Mouse (Mus musculus): ENCODE results near the gene Ikzf1. TPM values are rescaled to one million over a fixed set of nuclear protein-coding genes. Genes with fewer than 3 reads are reported as not detected.

The Ikzf1 gene
- total and polyA plus RNA-seq, 3 experiments, result 60.5 to 214 (median 143) TPM

GRCm38 (mm10) chr11:11766736-11767135 lies 81.9 kb downstream of the Ikzf1 start:
- Histone ChIP-seq H3K4me3 (ENCODE audit: low read depth, low read length) (no peak overlapping the region), H3K36me3 (replicated peaks) (peaks cover 88% of the 10 kb centered on the region), H3K4me1 (ENCODE audit: insufficient read depth, low read depth, low read length) (peaks cover 41% of the 10 kb centered on the region), H3K27me3 (ENCODE audit: insufficient read depth, low read length) (no peaks in the 10 kb centered on the region), H3K9me3 (replicated peaks) (no peaks in the 10 kb centered on the region)
- TF ChIP-seq CTCF (IDR thresholded peaks at IDR 0.05; ENCODE audit: low read depth, low read length), result no peak
- TF ChIP-seq POLR2AphosphoS5 (IDR thresholded peaks at IDR 0.05; ENCODE audit: insufficient replicate concordance, low read depth, low read length), result no peak
- TF ChIP-seq TAL1 (conservative IDR thresholded peaks at IDR 0.05; ENCODE audit: low read depth, low read length), result no peak
- TF ChIP-seq GATA1 (IDR thresholded peaks at IDR 0.05; ENCODE audit: borderline replicate concordance, low read length), result no peak
- no peak for TF ChIP-seq GATA2 (IDR thresholded peaks at IDR 0.05; ENCODE audit: borderline replicate concordance, low read depth, low read length)
- DNase-seq (ENCODE audit: low spot score), result no peak
- no peak for ATAC-seq (ENCODE audit: extremely low read depth, insufficient number of reproducible peaks, low FRiP score, poor library complexity, severe bottlenecking)

- DNase-seq (ENCODE audit: low spot score) (no peak), ATAC-seq (ENCODE audit: extremely low read depth, insufficient number of reproducible peaks, low FRiP score, poor library complexity, severe bottlenecking) (no peak)
- Histone ChIP-seq H3K4me3 (ENCODE audit: low read depth, low read length) (no peak overlapping the region), H3K9me3 (replicated peaks) (no peaks in the 10 kb centered on the region), H3K27me3 (ENCODE audit: insufficient read depth, low read length) (no peaks in the 10 kb centered on the region), H3K36me3 (replicated peaks) (peaks cover 88% of the 10 kb centered on the region), H3K4me1 (ENCODE audit: insufficient read depth, low read depth, low read length) (peaks cover 33% of the 10 kb centered on the region)
- TF ChIP-seq TAL1 (conservative IDR thresholded peaks at IDR 0.05; ENCODE audit: low read depth, low read length) (no peak), POLR2AphosphoS5 (IDR thresholded peaks at IDR 0.05; ENCODE audit: insufficient replicate concordance, low read depth, low read length) (no peak), GATA2 (IDR thresholded peaks at IDR 0.05; ENCODE audit: borderline replicate concordance, low read depth, low read length) (no peak), CTCF (IDR thresholded peaks at IDR 0.05; ENCODE audit: low read depth, low read length) (no peak), GATA1 (IDR thresholded peaks at IDR 0.05; ENCODE audit: borderline replicate concordance, low read length) (no peak)
Observed at GRCm38 (mm10) chr11:11768057-11768456, 83.3 kb downstream of the Ikzf1 start.

GRCm38 (mm10) chr11:11769281-11769680 lies 84.5 kb downstream of the Ikzf1 start:
- no peaks in the 10 kb centered on the region for H3K27me3 ChIP-seq (ENCODE audit: insufficient read depth, low read length)
- peaks cover 27% of the 10 kb centered on the region for H3K4me1 ChIP-seq (ENCODE audit: insufficient read depth, low read depth, low read length)
- DNase-seq (ENCODE audit: low spot score) (no peak), ATAC-seq (ENCODE audit: extremely low read depth, insufficient number of reproducible peaks, low FRiP score, poor library complexity, severe bottlenecking) (no peak)
- no peak overlapping the region for H3K4me3 ChIP-seq (ENCODE audit: low read depth, low read length)
- H3K36me3 ChIP-seq (replicated peaks), result peaks cover 89% of the 10 kb centered on the region
- TF ChIP-seq POLR2AphosphoS5 (IDR thresholded peaks at IDR 0.05; ENCODE audit: insufficient replicate concordance, low read depth, low read length) (no peak), CTCF (IDR thresholded peaks at IDR 0.05; ENCODE audit: low read depth, low read length) (no peak), GATA1 (IDR thresholded peaks at IDR 0.05; ENCODE audit: borderline replicate concordance, low read length) (no peak), TAL1 (conservative IDR thresholded peaks at IDR 0.05; ENCODE audit: low read depth, low read length) (no peak), GATA2 (IDR thresholded peaks at IDR 0.05; ENCODE audit: borderline replicate concordance, low read depth, low read length) (no peak)
- no peaks in the 10 kb centered on the region for H3K9me3 ChIP-seq (replicated peaks)

GRCm38 (mm10) chr11:11770691-11771090 lies 85.9 kb downstream of the Ikzf1 start:
- DNase-seq (ENCODE audit: low spot score) (no peak), ATAC-seq (ENCODE audit: extremely low read depth, insufficient number of reproducible peaks, low FRiP score, poor library complexity, severe bottlenecking) (no peak)
- TF ChIP-seq CTCF (IDR thresholded peaks at IDR 0.05; ENCODE audit: low read depth, low read length) (no peak), GATA1 (IDR thresholded peaks at IDR 0.05; ENCODE audit: borderline replicate concordance, low read length) (no peak), TAL1 (conservative IDR thresholded peaks at IDR 0.05; ENCODE audit: low read depth, low read length) (no peak), POLR2AphosphoS5 (IDR thresholded peaks at IDR 0.05; ENCODE audit: insufficient replicate concordance, low read depth, low read length) (no peak), GATA2 (IDR thresholded peaks at IDR 0.05; ENCODE audit: borderline replicate concordance, low read depth, low read length) (no peak)
- Histone ChIP-seq H3K36me3 (replicated peaks) (peaks cover 92% of the 10 kb centered on the region), H3K4me3 (ENCODE audit: low read depth, low read length) (no peak overlapping the region), H3K4me1 (ENCODE audit: insufficient read depth, low read depth, low read length) (peaks cover 23% of the 10 kb centered on the region), H3K27me3 (ENCODE audit: insufficient read depth, low read length) (no peaks in the 10 kb centered on the region), H3K9me3 (replicated peaks) (no peaks in the 10 kb centered on the region)

GRCm38 (mm10) chr11:11772196-11772595 lies 87.4 kb downstream of the Ikzf1 start:
- Histone ChIP-seq H3K36me3 (replicated peaks) (peaks cover 79% of the 10 kb centered on the region), H3K27me3 (ENCODE audit: insufficient read depth, low read length) (no peaks in the 10 kb centered on the region), H3K4me1 (ENCODE audit: insufficient read depth, low read depth, low read length) (peaks cover 17% of the 10 kb centered on the region), H3K4me3 (ENCODE audit: low read depth, low read length) (no peak overlapping the region), H3K9me3 (replicated peaks) (no peaks in the 10 kb centered on the region)
- DNase-seq (ENCODE audit: low spot score) (no peak), ATAC-seq (ENCODE audit: extremely low read depth, insufficient number of reproducible peaks, low FRiP score, poor library complexity, severe bottlenecking) (no peak)
- no peak for TF ChIP-seq GATA1 (IDR thresholded peaks at IDR 0.05; ENCODE audit: borderline replicate concordance, low read length)
- no peak for TF ChIP-seq TAL1 (conservative IDR thresholded peaks at IDR 0.05; ENCODE audit: low read depth, low read length)
- TF ChIP-seq POLR2AphosphoS5 (IDR thresholded peaks at IDR 0.05; ENCODE audit: insufficient replicate concordance, low read depth, low read length), result no peak
- no peak for TF ChIP-seq CTCF (IDR thresholded peaks at IDR 0.05; ENCODE audit: low read depth, low read length)
- no peak for TF ChIP-seq GATA2 (IDR thresholded peaks at IDR 0.05; ENCODE audit: borderline replicate concordance, low read depth, low read length)

GRCm38 (mm10) chr11:11774384-11774783 lies 89.6 kb downstream of the Ikzf1 start:
- Histone ChIP-seq H3K27me3 (ENCODE audit: insufficient read depth, low read length) (no peaks in the 10 kb centered on the region; the same call in 1 of the 2 replicates), H3K4me3 (ENCODE audit: low read depth, low read length) (no peak overlapping the region), H3K36me3 (replicated peaks) (peaks cover 60% of the 10 kb centered on the region), H3K9me3 (replicated peaks) (no peaks in the 10 kb centered on the region), H3K4me1 (ENCODE audit: insufficient read depth, low read depth, low read length) (peaks cover 9% of the 10 kb centered on the region; the same call in 1 of the 2 replicates)
- DNase-seq (ENCODE audit: low spot score) (no peak), ATAC-seq (ENCODE audit: extremely low read depth, insufficient number of reproducible peaks, low FRiP score, poor library complexity, severe bottlenecking) (no peak)
- TF ChIP-seq TAL1 (conservative IDR thresholded peaks at IDR 0.05; ENCODE audit: low read depth, low read length) (no peak), GATA2 (IDR thresholded peaks at IDR 0.05; ENCODE audit: borderline replicate concordance, low read depth, low read length) (no peak), GATA1 (IDR thresholded peaks at IDR 0.05; ENCODE audit: borderline replicate concordance, low read length) (no peak), CTCF (IDR thresholded peaks at IDR 0.05; ENCODE audit: low read depth, low read length) (no peak), POLR2AphosphoS5 (IDR thresholded peaks at IDR 0.05; ENCODE audit: insufficient replicate concordance, low read depth, low read length) (no peak)
